Mouse (Mus musculus) c-Kit-positive CD71-positive TER-119-positive erythroid progenitor cells, embryonic 14.5 days (primary cell): ENCODE measurements around the gene Ric1.
"Not testable (repeated sequence)": the region's sequence is repeated elsewhere in the genome, so short reads cannot be mapped to it uniquely, and the experiment has no call there.

ENCODE experiments used
- DNase-seq: peaks from one replicate; pipeline ENCODE4 v3.0.0-alpha.2; 2013; ENCODE audit warnings: low spot score

Gene Ric1

DNA sequence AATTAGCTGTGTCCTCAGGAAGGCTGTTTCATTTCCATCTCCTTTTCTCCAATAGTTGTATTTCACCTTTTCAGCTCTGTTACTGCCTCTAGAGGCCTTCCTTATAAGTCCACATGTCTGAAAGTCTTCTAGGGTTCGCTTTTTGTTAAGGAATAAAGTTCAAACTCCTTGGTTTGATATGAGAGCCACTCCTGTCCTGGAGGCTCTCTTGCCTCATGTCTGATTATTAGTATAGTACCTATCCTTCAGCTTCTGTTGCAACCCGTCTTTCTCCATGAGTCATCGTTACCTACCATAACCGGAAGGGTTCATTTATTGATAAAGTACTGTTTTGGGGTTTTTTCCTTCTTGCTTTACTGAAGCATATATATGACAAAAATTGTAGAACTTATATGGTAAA lies 5.2 kb downstream of the Ric1 start:
- no peak for DNase-seq

DNA sequence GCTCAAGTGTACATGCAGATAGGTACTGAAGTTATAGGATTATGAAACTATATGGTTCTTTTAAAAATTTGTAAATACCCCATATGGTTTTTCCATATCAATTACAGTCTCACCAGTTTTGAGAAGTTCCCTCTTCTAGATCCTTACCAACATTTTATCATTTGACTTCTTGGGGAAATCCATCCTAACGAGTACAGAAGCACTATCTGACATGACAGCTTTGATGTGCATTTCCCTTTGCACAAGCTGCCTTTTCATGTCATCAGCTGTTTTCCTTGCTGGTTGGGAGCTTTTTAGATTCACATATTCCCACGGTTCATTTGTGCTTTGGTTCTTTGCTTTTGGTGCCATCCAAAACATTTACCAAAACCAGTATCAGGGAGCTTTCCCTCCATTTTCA lies 6.5 kb downstream of the Ric1 start:
- DNase-seq, result no peak

- no peak for DNase-seq
Measured at GRCm38 (mm10) chr19:29534030-29534429, 11.9 kb downstream of the Ric1 start.

- no peak for DNase-seq
Measured at GRCm38 (mm10) chr19:29542256-29542970, 20.3 kb downstream of the Ric1 start.

GRCm38 (mm10) chr19:29544026-29544425 lies 21.9 kb downstream of the Ric1 start:
- DNase-seq, result no peak

DNA sequence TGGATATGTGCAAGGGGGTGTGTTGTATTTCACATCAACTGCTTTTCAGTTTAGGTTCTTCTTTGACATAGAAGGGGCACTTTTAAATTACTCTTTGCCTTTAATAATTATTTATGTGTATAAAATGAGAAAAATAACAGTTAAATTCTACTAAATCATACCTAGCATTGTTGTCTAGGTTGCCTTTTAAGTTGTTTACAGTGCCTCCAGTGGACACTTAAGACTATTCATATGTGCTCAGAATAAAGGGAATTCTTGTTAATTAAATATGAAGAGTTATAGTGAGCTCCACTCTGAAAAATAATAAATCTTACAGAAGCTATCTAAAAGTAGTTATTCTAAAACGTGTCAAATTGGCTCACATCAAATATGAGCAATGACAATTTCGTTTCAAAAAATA lies 28.5 kb downstream of the Ric1 start:
- no peak for DNase-seq

- DNase-seq, result no peak
Measured at GRCm38 (mm10) chr19:29551128-29551527, 29.0 kb downstream of the Ric1 start.

DNA sequence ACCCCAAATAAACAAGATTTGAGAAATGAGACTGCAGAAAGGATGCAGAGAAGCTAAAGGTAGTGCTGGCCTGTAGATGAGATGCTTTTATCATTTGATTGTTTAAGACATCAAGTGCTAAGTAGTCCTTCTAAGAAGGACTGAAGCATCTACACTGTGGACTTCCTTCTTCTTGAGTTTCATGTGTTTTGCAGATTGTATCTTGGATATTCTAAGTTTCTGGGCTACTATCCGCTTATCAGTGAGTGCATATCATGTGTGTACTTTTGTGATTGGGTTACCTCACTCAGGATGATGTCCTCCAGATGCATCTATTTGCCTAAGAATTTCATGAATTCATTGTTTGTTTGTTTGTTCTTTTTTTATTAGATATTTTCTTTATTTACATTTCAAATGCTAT lies 29.9 kb downstream of the Ric1 start:
- not testable (repeated sequence) for DNase-seq

- DNase-seq, result not testable (repeated sequence)
Measured at GRCm38 (mm10) chr19:29557171-29557845, 35.2 kb downstream of the Ric1 start.

GRCm38 (mm10) chr19:29562166-29562565 lies 40.1 kb downstream of the Ric1 start:
- DNase-seq, result no peak

DNA sequence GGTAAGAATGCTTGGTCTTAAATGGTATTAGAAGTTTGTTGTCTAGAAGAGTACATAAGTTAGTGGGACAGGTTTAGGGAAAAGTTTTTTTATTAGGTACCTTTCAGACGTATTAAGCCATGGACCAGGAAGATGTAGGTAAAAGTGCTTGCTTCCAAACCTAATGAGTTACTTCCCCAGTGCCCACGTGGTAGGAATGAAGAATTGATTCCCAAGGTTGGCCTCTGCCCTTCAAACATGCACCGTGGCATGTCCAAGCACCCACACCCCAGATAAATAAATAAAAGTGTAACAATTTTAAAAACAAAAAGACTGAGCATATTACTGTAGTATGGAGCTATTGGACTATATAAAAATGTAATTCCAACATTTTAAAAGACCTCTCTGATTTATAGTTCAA lies 40.5 kb downstream of the Ric1 start:
- no peak for DNase-seq

GRCm38 (mm10) chr19:29563258-29563779 lies 41.2 kb downstream of the Ric1 start:
- peak; percentile 56 for DNase-seq

- no peak for DNase-seq
Measured at GRCm38 (mm10) chr19:29566512-29566911, 44.4 kb downstream of the Ric1 start.

GRCm38 (mm10) chr19:29582439-29582838 lies 60.4 kb downstream of the Ric1 start:
- no peak for DNase-seq

- DNase-seq, result no peak
Measured at GRCm38 (mm10) chr19:29583734-29584133, 61.7 kb downstream of the Ric1 start.

DNA sequence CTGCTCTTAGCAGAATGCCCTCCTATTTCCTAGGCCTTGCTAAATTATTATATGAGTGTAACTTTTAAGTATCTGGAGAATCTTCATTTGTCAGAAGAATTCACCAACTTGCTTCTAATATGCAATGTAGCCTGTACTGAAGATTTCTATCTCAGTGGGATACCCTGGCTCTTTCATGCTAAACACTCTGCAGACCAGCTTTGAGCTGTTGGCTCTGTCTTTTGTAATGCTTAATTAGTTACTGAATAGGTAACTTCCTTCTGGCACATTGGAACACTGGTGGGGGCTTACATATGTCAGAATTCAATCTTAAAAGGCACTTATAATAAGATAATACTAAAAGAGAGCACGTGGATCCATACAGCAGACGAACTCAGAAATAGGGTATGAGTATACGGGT lies 71.7 kb downstream of the Ric1 start:
- not testable (repeated sequence) for DNase-seq

GRCm38 (mm10) chr19:29596276-29596675 lies 74.2 kb downstream of the Ric1 start:
- no peak for DNase-seq

GRCm38 (mm10) chr19:29596985-29597384 lies 74.9 kb downstream of the Ric1 start:
- peak; percentile 29 for DNase-seq

- no peak for DNase-seq
Measured at GRCm38 (mm10) chr19:29598981-29599380, 76.9 kb downstream of the Ric1 start.

DNA sequence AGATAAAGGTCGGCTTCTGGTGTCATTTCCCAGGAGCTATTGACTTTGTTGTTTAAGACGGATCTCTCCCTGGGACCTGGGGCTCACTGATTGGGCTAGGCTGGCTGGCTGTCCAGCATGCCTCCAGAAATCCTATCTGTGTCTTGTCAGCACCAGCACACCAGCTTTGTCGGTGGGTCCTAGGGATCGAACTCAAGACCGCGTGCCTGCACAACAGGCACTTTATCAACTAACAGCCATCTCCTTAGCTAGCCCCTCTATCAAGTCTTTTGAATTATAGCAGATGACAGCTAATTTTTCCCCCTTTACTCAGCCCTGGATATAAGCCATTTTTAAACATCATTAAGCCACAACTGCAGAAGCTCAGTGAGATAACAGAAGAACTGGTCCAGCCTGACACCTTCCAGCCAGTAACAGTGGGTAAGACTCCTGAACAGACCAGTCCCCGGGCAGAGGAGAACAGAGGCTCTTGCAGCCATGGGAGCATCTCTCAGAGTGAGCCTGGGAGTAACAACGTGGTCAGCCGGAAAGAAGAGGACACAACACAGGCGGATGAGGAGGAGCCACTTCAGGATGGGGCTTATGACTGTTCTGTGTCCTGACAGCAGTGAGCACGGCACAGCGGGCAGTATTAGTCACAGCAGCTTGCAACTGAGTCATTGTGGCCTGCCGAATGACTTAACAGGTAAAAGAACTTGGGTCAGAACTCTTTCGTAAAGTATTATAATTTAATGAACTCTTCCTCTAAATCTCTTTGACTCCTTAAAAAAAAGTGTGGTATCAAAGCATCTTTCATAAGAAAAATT lies 81.7 kb downstream of the Ric1 start:
- no peak for DNase-seq

GRCm38 (mm10) chr19:29604653-29605052 lies 82.6 kb downstream of the Ric1 start:
- DNase-seq, result no peak

DNA sequence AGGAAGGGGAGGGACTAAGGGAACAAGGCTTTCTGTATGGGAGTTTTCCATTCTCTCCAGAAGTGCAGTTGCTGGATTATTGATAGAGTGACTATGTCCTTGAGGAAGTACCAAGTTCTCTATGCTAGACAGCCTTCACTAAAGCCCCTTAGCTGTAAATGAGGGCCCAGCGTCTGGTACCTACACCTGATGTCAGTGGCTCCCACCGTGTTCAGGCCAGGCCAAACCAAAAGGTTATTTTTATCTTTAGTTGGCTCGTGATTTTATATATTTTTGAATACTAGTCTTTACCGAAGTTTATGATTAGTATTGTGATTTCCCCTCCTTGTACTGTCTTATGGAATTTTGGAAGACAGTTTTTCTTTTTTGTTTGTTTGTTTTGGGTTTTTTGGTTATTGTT lies 85.4 kb downstream of the Ric1 start:
- DNase-seq, result no peak

GRCm38 (mm10) chr19:29608212-29608611 lies 86.1 kb downstream of the Ric1 start:
- no peak for DNase-seq
